Mouse (Mus musculus) liver, adult 2 months (tissue): ENCODE measurements around the gene Chkb. TPM values are rescaled to one million over a fixed set of nuclear protein-coding genes. Genes with fewer than 3 reads are reported as not detected.

Source experiments
- DNase-seq: peaks from one replicate; pipeline ENCODE4 v3.0.0-alpha.2; 2011; ENCODE audit warnings: low read depth, low spot score; ENCODE audit errors: extremely low read depth
- H3K27ac ChIP-seq: fragments of 200-500 bp; replicated peaks from 2 replicates; pipeline ENCODE4 v1.5.1; 2012; ENCODE audit warnings: low read depth, mild to moderate bottlenecking, control low read depth, inconsistent platforms, low read length; ENCODE audit not compliant: insufficient read depth
- H3K27me3 ChIP-seq: fragments of 200-500 bp; 2 replicates; pipeline ENCODE4 v1.6.1; 2012; ENCODE audit warnings: mild to moderate bottlenecking, moderate library complexity, low read length, inconsistent platforms; ENCODE audit not compliant: control insufficient read depth, insufficient read depth
- H3K36me3 ChIP-seq: fragments of 200-500 bp; 2 replicates; pipeline ENCODE4 v1.6.1; 2012; ENCODE audit warnings: low read length, inconsistent platforms; ENCODE audit not compliant: control insufficient read depth, insufficient read depth
- H3K4me1 ChIP-seq: fragments of 200-500 bp; 2 replicates; pipeline ENCODE4 v1.6.1; 2011; ENCODE audit warnings: low read length; ENCODE audit not compliant: control insufficient read depth, insufficient read depth
- H3K4me3 ChIP-seq: fragments of 200-500 bp; 2 replicates; pipeline ENCODE4 v1.5.1; 2011; ENCODE audit warnings: low read depth, mild to moderate bottlenecking, control low read depth, low read length, moderate library complexity; ENCODE audit not compliant: insufficient read depth
- H3K79me2 ChIP-seq: fragments of 200-500 bp; 2 replicates; pipeline ENCODE4 v1.6.1; 2012; ENCODE audit warnings: inconsistent platforms, mild to moderate bottlenecking, low read length, moderate library complexity; ENCODE audit not compliant: control insufficient read depth, insufficient read depth
- H3K9ac ChIP-seq: fragments of 200-500 bp; 2 replicates; pipeline ENCODE4 v1.6.1; 2012; ENCODE audit warnings: low read depth, mild to moderate bottlenecking, control low read depth, inconsistent platforms, low read length
- CTCF ChIP-seq: fragments of 200-500 bp; IDR thresholded peaks from 2 replicates; pipeline ENCODE4 v1.5.1; 2011; ENCODE audit warnings: low read depth, low read length, control low read depth
- POLR2A ChIP-seq: fragments of 200-500 bp; IDR thresholded peaks from 2 replicates; pipeline ENCODE4 v1.6.1; 2011; ENCODE audit warnings: low read length, control low read depth; ENCODE audit not compliant: insufficient read depth; ENCODE audit errors: extremely low read depth
- WGBS: fragments of 180-500 bp; shearing (Covaris S2); methylation state at CpG from one replicate; pipeline ENCODE4 v1.1.7; 2018; 5-methylcytosine and 5-hydroxymethylcytosine counted together
- polyA plus RNA-seq: library from polyadenylated mRNA; depleted of rRNA; stranded (reverse); fragments of >200 nt; gene quantifications from 2 replicates; pipeline ENCODE4 v1.2.3, GENCODE M21; 2012; rRNA removed
- total RNA-seq: library from RNA; depleted of rRNA; stranded (reverse); fragments of >200 nt; gene quantifications from 2 replicates; pipeline ENCODE4 v1.2.3, GENCODE M21; 2014; rRNA removed

The Chkb gene
- total and polyA plus RNA-seq, 2 experiments, result 25.4 to 47.2 TPM

- 10% methylated on average over 18 of the region's 18 CpGs for WGBS
- Histone ChIP-seq H3K27ac (peak overlapping the region; percentile 90), H3K9ac (peak overlapping the region; percentile 75), H3K4me3 (peak overlapping the region; percentile 60), H3K36me3 (peaks cover under 1% of the 10 kb centered on the region; the same call in 1 of the 2 replicates), H3K4me1 (peaks cover 16% of the 10 kb centered on the region), H3K27me3 (no peaks in the 10 kb centered on the region), H3K79me2 (peaks cover 4% of the 10 kb centered on the region; the same call in 1 of the 2 replicates)
- DNase-seq, result no peak
- TF ChIP-seq POLR2A, result no peak
- TF ChIP-seq CTCF, result no peak
Observed at GRCm38 (mm10) chr15:89377362-89377761, 52.3 kb downstream of the Chkb start.

DNA sequence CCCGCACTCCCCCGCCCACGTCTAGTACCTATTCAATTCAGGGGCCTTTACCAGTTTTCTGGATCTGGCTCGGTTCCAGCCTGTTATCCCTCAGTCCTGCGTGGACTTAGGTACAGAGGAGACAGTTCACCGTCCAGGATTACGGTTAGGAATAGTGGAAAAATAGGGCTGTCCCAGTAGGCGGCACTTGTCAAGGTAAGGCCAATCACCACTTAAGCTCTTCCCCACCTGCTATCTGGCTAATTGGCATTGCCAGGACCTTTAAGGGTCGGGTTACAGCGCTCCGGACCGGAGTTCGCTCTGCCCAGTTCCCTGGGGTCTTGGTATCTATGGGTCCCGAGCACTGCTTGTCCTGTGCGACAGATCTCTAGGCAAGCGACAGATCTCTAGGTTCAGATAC lies 52.8 kb downstream of the Chkb start, which contains the start of gene Tymp:
Gene Tymp (minus strand): TSS at position 83 of the 400 bp plus-strand sequence.
- Histone ChIP-seq H3K27me3 (no peaks in the 10 kb centered on the region), H3K79me2 (peaks cover 4% of the 10 kb centered on the region; the same call in 1 of the 2 replicates), H3K4me1 (peaks cover 16% of the 10 kb centered on the region), H3K27ac (peak within 1 kb of the TSS; percentile 90), H3K36me3 (peaks cover 3% of the 10 kb centered on the region; the same call in 1 of the 2 replicates), H3K4me3 (peak within 1 kb of the TSS; percentile 60), H3K9ac (peak within 1 kb of the TSS; percentile 75)
- 18% methylated on average over 16 of the region's 16 CpGs for WGBS
- peak; percentile 62; the same call in 1 of the 2 replicates for TF ChIP-seq POLR2A
- TF ChIP-seq CTCF, result no peak
- peak; percentile 96 for DNase-seq

Other genes with a start within 250 kb of the Chkb start
- gene Plxnb2, start 249.1 kb downstream of the Chkb start, total RNA-seq, result 80.0 and 111 TPM in 2 replicates
- gene Plxnb2, start 249.1 kb downstream of the Chkb start, polyA plus RNA-seq, result 189 and 199 TPM in 2 replicates
- gene Dennd6b, start 233.4 kb downstream of the Chkb start, total RNA-seq, result 2.8 and 3.4 TPM in 2 replicates
- gene Dennd6b, start 233.4 kb downstream of the Chkb start, polyA plus RNA-seq, result 8.4 and 10.0 TPM in 2 replicates
- gene Ppp6r2, start 218.4 kb downstream of the Chkb start, total RNA-seq, result 43.9 and 57.5 TPM in 2 replicates
- 115 and 143 TPM in 2 replicates for gene Ppp6r2, start 218.4 kb downstream of the Chkb start, polyA plus RNA-seq
- gene Sbf1, start 114.6 kb downstream of the Chkb start, total RNA-seq, result 22.3 and 32.7 TPM in 2 replicates
- 75.5 and 99.0 TPM in 2 replicates for gene Sbf1, start 114.6 kb downstream of the Chkb start, polyA plus RNA-seq
- not detected in 2 replicates for gene Adm2, start 107.2 kb downstream of the Chkb start, total RNA-seq
- not detected in 2 replicates for gene Adm2, start 107.2 kb downstream of the Chkb start, polyA plus RNA-seq
- gene Miox, start 95.5 kb downstream of the Chkb start, total RNA-seq, result 0.28 and 0.54 TPM in 2 replicates
- 0.31 and 0.32 TPM in 2 replicates for gene Miox, start 95.5 kb downstream of the Chkb start, polyA plus RNA-seq
- gene Lmf2, start 74.2 kb downstream of the Chkb start, total RNA-seq, result 4.3 and 8.0 TPM in 2 replicates
- gene Lmf2, start 74.2 kb downstream of the Chkb start, polyA plus RNA-seq, result 20.8 and 21.3 TPM in 2 replicates
- 26.9 and 31.7 TPM in 2 replicates for gene Ncaph2, start 74.2 kb downstream of the Chkb start, total RNA-seq
- gene Ncaph2, start 74.2 kb downstream of the Chkb start, polyA plus RNA-seq, result 52.1 and 63.9 TPM in 2 replicates
- 105 and 131 TPM in 2 replicates for gene Sco2, start 56.1 kb downstream of the Chkb start, total RNA-seq
- 353 and 400 TPM in 2 replicates for gene Sco2, start 56.1 kb downstream of the Chkb start, polyA plus RNA-seq
- gene Tymp, start 52.9 kb downstream of the Chkb start, total RNA-seq, result 48.7 and 62.5 TPM in 2 replicates
- gene Tymp, start 52.9 kb downstream of the Chkb start, polyA plus RNA-seq, result 126 and 160 TPM in 2 replicates
- gene Odf3b, start 50.6 kb downstream of the Chkb start, total RNA-seq, result 2.0 and 3.8 TPM in 2 replicates
- gene Odf3b, start 50.6 kb downstream of the Chkb start, polyA plus RNA-seq, result 29.8 and 41.7 TPM in 2 replicates
- gene Klhdc7b, start 45.0 kb downstream of the Chkb start, total RNA-seq, result 0.07 and 0.28 TPM in 2 replicates
- gene Klhdc7b, start 45.0 kb downstream of the Chkb start, polyA plus RNA-seq, result 0.30 and 0.34 TPM in 2 replicates
- not detected in 2 replicates for gene Syce3, start 19.4 kb downstream of the Chkb start, total RNA-seq
- not detected in 2 replicates for gene Syce3, start 19.4 kb downstream of the Chkb start, polyA plus RNA-seq
- 1.5 and 1.9 TPM in 2 replicates for gene Cpt1b, start 4.0 kb downstream of the Chkb start, total RNA-seq
- 0.82 and 1.3 TPM in 2 replicates for gene Cpt1b, start 4.0 kb downstream of the Chkb start, polyA plus RNA-seq
- 1.1 and 1.6 TPM in 2 replicates for gene C730034F03Rik, start 319 bp downstream of the Chkb start, total RNA-seq
- 0.50 and 0.83 TPM in 2 replicates for gene C730034F03Rik, start 319 bp downstream of the Chkb start, polyA plus RNA-seq
- not detected in 2 replicates for gene Gm44502, start 212 bp downstream of the Chkb start, total RNA-seq
- gene Gm44502, start 212 bp downstream of the Chkb start, polyA plus RNA-seq, result 0.30 and 1.5 TPM in 2 replicates
- not detected in 2 replicates for gene Mapk8ip2, start 24.0 kb upstream of the Chkb start, total RNA-seq
- 0.01 TPM in 1 of 2 replicates, not detected in the other for gene Mapk8ip2, start 24.0 kb upstream of the Chkb start, polyA plus RNA-seq
- 4.2 and 6.7 TPM in 2 replicates for gene Arsa, start 47.5 kb upstream of the Chkb start, total RNA-seq
- 18.2 and 29.1 TPM in 2 replicates for gene Arsa, start 47.5 kb upstream of the Chkb start, polyA plus RNA-seq
- 1.5 and 3.2 TPM in 2 replicates for gene Shank3, start 69.7 kb upstream of the Chkb start, total RNA-seq
- 2.7 and 3.9 TPM in 2 replicates for gene Shank3, start 69.7 kb upstream of the Chkb start, polyA plus RNA-seq
- gene Acr, start 138.4 kb upstream of the Chkb start, total RNA-seq, result not detected in 2 replicates
- 0.10 and 0.16 TPM in 2 replicates for gene Acr, start 138.4 kb upstream of the Chkb start, polyA plus RNA-seq
- 1.4 and 1.7 TPM in 2 replicates for gene Rabl2, start 162.0 kb upstream of the Chkb start, total RNA-seq
- 3.6 and 4.0 TPM in 2 replicates for gene Rabl2, start 162.0 kb upstream of the Chkb start, polyA plus RNA-seq